In the genomic region with DNA sequence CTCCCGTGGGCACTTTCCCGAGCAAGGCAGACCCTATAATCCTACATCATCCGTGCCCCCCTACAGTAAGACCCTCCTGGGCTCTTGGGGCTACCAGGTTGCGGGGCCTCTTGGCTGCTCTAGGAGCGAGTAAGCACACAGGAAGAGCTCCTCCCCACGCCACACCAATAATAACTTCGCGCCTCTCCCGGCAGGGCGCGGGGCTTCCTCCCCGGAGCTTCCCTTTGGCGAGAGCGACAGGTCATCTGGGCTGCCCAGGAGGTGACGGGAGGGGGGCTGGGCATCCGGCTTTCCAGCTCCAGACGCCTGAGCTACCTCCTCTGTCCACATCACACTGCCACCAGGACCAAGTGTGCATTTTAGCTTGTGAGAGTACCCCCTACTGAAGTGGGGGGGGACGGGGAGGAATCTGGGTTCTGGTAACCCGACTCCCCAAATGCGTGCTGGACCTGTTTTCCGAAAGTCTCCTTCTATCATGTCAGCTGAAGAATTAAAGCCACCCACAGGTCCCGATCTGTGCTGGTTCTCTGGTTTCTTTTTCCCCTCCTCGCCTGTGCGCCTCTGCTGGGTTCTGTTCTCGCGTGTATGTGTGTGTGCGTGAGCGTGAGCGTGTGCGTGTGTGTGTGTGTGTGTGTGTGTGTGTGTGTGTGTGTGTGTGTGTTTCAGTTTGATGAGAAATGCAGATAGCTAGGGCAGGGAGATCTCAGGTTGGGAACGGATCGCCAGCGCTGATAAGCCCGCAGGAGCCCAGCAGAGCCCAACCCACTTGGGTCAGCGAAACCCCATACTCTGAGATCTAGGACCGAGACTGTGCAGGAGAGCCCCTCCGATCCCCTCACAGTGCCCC, we compare ENCODE assay signal across 7 mouse cellular contexts. TPM values are rescaled to one million over a fixed set of nuclear protein-coding genes. Genes with fewer than 3 reads are reported as not detected.
DNase-seq lines count a peak whose midpoint lies in the region; ATAC-seq and TF ChIP-seq lines count a peak whose summit lies in the region.

No protein-coding gene starts in this region.

- TF ChIP-seq POLR2A in MEL (IDR thresholded peaks at IDR 0.05; ENCODE audit: control insufficient read depth in 1 of 2, insufficient read depth in 1 of 2, low read depth in 1 of 2, low read length in 2 of 2, poor library complexity in 1 of 2) = peak in 1 of 2 experiments; percentile 32; a peak in 1 of 4 replicates
- TF ChIP-seq POLR2A in bone marrow macrophage, adult 2 months (IDR thresholded peaks at IDR 0.05; ENCODE audit: borderline replicate concordance, low read depth, low read length) = no peak

- peak overlapping the region; percentile 91 for H3K27ac ChIP-seq in MEL (ENCODE audit: control insufficient read depth, low read depth, low read length)
- H3K27ac ChIP-seq in bone marrow macrophage, adult 2 months (ENCODE audit: insufficient read depth, low read depth, low read length) = no peak overlapping the region
- H3K27ac ChIP-seq in intestine, embryonic 15.5 days = peak overlapping the region; percentile 84
- H3K27ac ChIP-seq in limb, embryonic 13.5 days = no peak overlapping the region
- H3K27ac ChIP-seq in midbrain, embryonic 13.5 days = peak overlapping the region; percentile 71
- peak overlapping the region; percentile 69 for H3K27ac ChIP-seq in stomach, postnatal 0 days (replicated peaks)

- peak; percentile 76 for DNase-seq in MEL (ENCODE audit: low read depth, low spot score)
- peak; percentile 53 to 62 for DNase-seq in gastrocnemius, postnatal 36 days
- DNase-seq in stomach, postnatal 0 days (ENCODE audit: low spot score) = peak; percentile 66

- ATAC-seq in intestine, embryonic 15.5 days = no peak
- ATAC-seq in limb, embryonic 13.5 days (ENCODE audit: low FRiP score, low read depth) = no peak
- no peak for ATAC-seq in midbrain, embryonic 13.5 days
- no peak for ATAC-seq in stomach, postnatal 0 days (ENCODE audit: low FRiP score, low TSS enrichment)

- no peaks in the 10 kb centered on the region for H3K9me3 ChIP-seq in MEL (replicated peaks; ENCODE audit: insufficient read depth, low read length)
- H3K9me3 ChIP-seq in intestine, embryonic 15.5 days = no peaks in the 10 kb centered on the region
- no peaks in the 10 kb centered on the region for H3K9me3 ChIP-seq in limb, embryonic 13.5 days
- H3K9me3 ChIP-seq in midbrain, embryonic 13.5 days = no peaks in the 10 kb centered on the region
- no peaks in the 10 kb centered on the region for H3K9me3 ChIP-seq in stomach, postnatal 0 days (ENCODE audit: control insufficient read depth, low read length)

- H3K4me1 ChIP-seq in MEL (ENCODE audit: control insufficient read depth in 1 of 2, insufficient read depth in 2 of 2, low read length in 2 of 2) = peaks cover 14 to 44% of the 10 kb centered on the region in 2 experiments; a peak in 3 of 4 replicates
- peaks cover 12% of the 10 kb centered on the region for H3K4me1 ChIP-seq in bone marrow macrophage, adult 2 months (ENCODE audit: control insufficient read depth, insufficient read depth, low read length)
- peaks cover 51% of the 10 kb centered on the region for H3K4me1 ChIP-seq in intestine, embryonic 15.5 days (replicated peaks)
- H3K4me1 ChIP-seq in limb, embryonic 13.5 days = peaks cover 40% of the 10 kb centered on the region
- peaks cover 60% of the 10 kb centered on the region for H3K4me1 ChIP-seq in midbrain, embryonic 13.5 days (replicated peaks)
- H3K4me1 ChIP-seq in stomach, postnatal 0 days (replicated peaks; ENCODE audit: control insufficient read depth, insufficient read depth) = peaks cover 12% of the 10 kb centered on the region

- TF ChIP-seq RAD21 in MEL (IDR thresholded peaks at IDR 0.05; ENCODE audit: low read depth, low read length) = no peak

- peak overlapping the region; percentile 92 for H3K9ac ChIP-seq in MEL (ENCODE audit: control insufficient read depth, low read depth, low read length, poor library complexity, severe bottlenecking)
- H3K9ac ChIP-seq in intestine, embryonic 15.5 days = peak overlapping the region; percentile 84
- peak overlapping the region; percentile 75 for H3K9ac ChIP-seq in limb, embryonic 13.5 days
- H3K9ac ChIP-seq in midbrain, embryonic 13.5 days (replicated peaks) = peak overlapping the region; percentile 80
- H3K9ac ChIP-seq in stomach, postnatal 0 days (ENCODE audit: low read length) = peak overlapping the region; percentile 77

- TF ChIP-seq CTCF in MEL (IDR thresholded peaks at IDR 0.05 in 2 of 3, conservative IDR thresholded peaks at IDR 0.05 in 1 of 3; ENCODE audit: control insufficient read depth in 1 of 3, insufficient read depth in 1 of 3, low read depth in 2 of 3, low read length in 3 of 3, poor library complexity in 1 of 3, severe bottlenecking in 1 of 3) = no peak
- no peak for TF ChIP-seq CTCF in bone marrow macrophage, adult 2 months (IDR thresholded peaks at IDR 0.05; ENCODE audit: low read depth, low read length)
- no peak; the same call in 1 of the 2 replicates for TF ChIP-seq CTCF in stomach, postnatal 0 days (IDR thresholded peaks at IDR 0.05; ENCODE audit: low read depth)

- peak overlapping the region; percentile 75 to 87 for H3K4me3 ChIP-seq in MEL (ENCODE audit: control insufficient read depth in 1 of 2, insufficient read depth in 1 of 2, low read depth in 2 of 2, low read length in 2 of 2)
- peak overlapping the region; percentile 61 for H3K4me3 ChIP-seq in bone marrow macrophage, adult 2 months (ENCODE audit: insufficient read depth, low read length)
- H3K4me3 ChIP-seq in intestine, embryonic 15.5 days (replicated peaks) = peak overlapping the region; percentile 75
- peak overlapping the region; percentile 71 for H3K4me3 ChIP-seq in limb, embryonic 13.5 days
- peak overlapping the region; percentile 74 for H3K4me3 ChIP-seq in midbrain, embryonic 13.5 days (replicated peaks)
- peak overlapping the region; percentile 64 for H3K4me3 ChIP-seq in stomach, postnatal 0 days (ENCODE audit: low read depth, low read length)

- peaks cover 69% of the 10 kb centered on the region for H3K79me2 ChIP-seq in MEL (ENCODE audit: control insufficient read depth, insufficient read depth, low read length, poor library complexity)

- 0 out of 4 replicates have a peak, but pooled peaks of 1 of the 2 experiments have one; percentile 13 for TF ChIP-seq EP300 in MEL (IDR thresholded peaks at IDR 0.05; ENCODE audit: low read depth in 1 of 2, low read length in 2 of 2)
- no peak for TF ChIP-seq EP300 in stomach, postnatal 0 days (optimal IDR thresholded peaks at IDR 0.05)

- H3K27me3 ChIP-seq in MEL (ENCODE audit: control insufficient read depth in 1 of 2, insufficient read depth in 2 of 2, low read length in 2 of 2) = no peaks in the 10 kb centered on the region
- peaks cover 7% of the 10 kb centered on the region; the same call in 1 of the 2 replicates for H3K27me3 ChIP-seq in intestine, embryonic 15.5 days (replicated peaks)
- H3K27me3 ChIP-seq in limb, embryonic 13.5 days = peaks cover 48% of the 10 kb centered on the region
- peaks cover 46% of the 10 kb centered on the region for H3K27me3 ChIP-seq in midbrain, embryonic 13.5 days
- H3K27me3 ChIP-seq in stomach, postnatal 0 days (ENCODE audit: control insufficient read depth, insufficient read depth, low read length) = no peaks in the 10 kb centered on the region

- H3K4me2 ChIP-seq in intestine, embryonic 15.5 days (replicated peaks) = peak overlapping the region; percentile 96
- H3K4me2 ChIP-seq in limb, embryonic 13.5 days (replicated peaks) = peak overlapping the region; percentile 100
- H3K4me2 ChIP-seq in midbrain, embryonic 13.5 days (replicated peaks) = peak overlapping the region; percentile 99
- H3K4me2 ChIP-seq in stomach, postnatal 0 days (replicated peaks; ENCODE audit: low read depth) = peak overlapping the region; percentile 93

- H3K36me3 ChIP-seq in MEL (ENCODE audit: control insufficient read depth in 1 of 2, insufficient read depth in 2 of 2, low read length in 2 of 2) = peaks cover 0 to 39% of the 10 kb centered on the region in 2 experiments; a peak in 3 of 4 replicates
- H3K36me3 ChIP-seq in intestine, embryonic 15.5 days = no peaks in the 10 kb centered on the region
- H3K36me3 ChIP-seq in limb, embryonic 13.5 days = no peaks in the 10 kb centered on the region
- H3K36me3 ChIP-seq in midbrain, embryonic 13.5 days = no peaks in the 10 kb centered on the region
- H3K36me3 ChIP-seq in stomach, postnatal 0 days (ENCODE audit: control insufficient read depth, insufficient read depth, low read length) = no peaks in the 10 kb centered on the region

- WGBS in intestine, embryonic 15.5 days = under 1% methylated on average over 37 of the region's 37 CpGs
- under 1% methylated on average over 36 of the region's 37 CpGs for WGBS in limb, embryonic 13.5 days
- under 1% methylated on average over 36 of the region's 37 CpGs for WGBS in midbrain, embryonic 13.5 days
- WGBS in stomach, postnatal 0 days = under 1% methylated on average over 36 of the region's 37 CpGs

- intact Hi-C loops in gastrocnemius, postnatal 36 days (cut with DNase I) = no loop called here

TF ChIP-seq in MEL, 35 proteins besides CTCF, POLR2A, EP300 and RAD21 (continues in another document):
- peak; percentile 92; the same call in 1 of the 2 replicates for TF ChIP-seq CHD1 (IDR thresholded peaks at IDR 0.05; ENCODE audit: low read depth, low read length)
- TF ChIP-seq MAZ (IDR thresholded peaks at IDR 0.05; ENCODE audit: low read depth, low read length) = no peak; the same call in 1 of the 2 replicates
- TF ChIP-seq GATA1 (IDR thresholded peaks at IDR 0.05; ENCODE audit: low read depth, low read length) = peak; percentile 62; the same call in 1 of the 2 replicates
- 0 out of 2 replicates have a peak, but pooled peaks have one; percentile 4 for TF ChIP-seq BHLHE40 (IDR thresholded peaks at IDR 0.05; ENCODE audit: borderline replicate concordance, low read depth, low read length)
- peak; percentile 5; the same call in 1 of the 2 replicates for TF ChIP-seq ETS1 (IDR thresholded peaks at IDR 0.05; ENCODE audit: low read depth, low read length)
- no peak for TF ChIP-seq NRF1 (IDR thresholded peaks at IDR 0.05; ENCODE audit: insufficient read depth, low read depth, low read length, poor library complexity, severe bottlenecking)
- TF ChIP-seq NELFE (IDR thresholded peaks at IDR 0.05; ENCODE audit: low read depth, low read length) = peak; percentile 48
- TF ChIP-seq TBP (IDR thresholded peaks at IDR 0.05; ENCODE audit: low read depth, low read length) = peak; percentile 5
- no peak for TF ChIP-seq CHD2 (IDR thresholded peaks at IDR 0.05; ENCODE audit: low read length)

RNA-seq across cellular contexts. Expression of a gene that starts 1.6 kb away (rescaled TPM):
- total RNA-seq in MEL (2012; rRNA removed) = 104 and 133 TPM in 2 replicates
- 100 to 1,000 TPM; 260 to 343 TPM for polyA plus RNA-seq in MEL (2012; ENCODE audit: insufficient read depth in 1 of 2, insufficient read length in 2 of 2, low read depth in 1 of 2, low replicate concordance in 2 of 2, missing spikeins in 1 of 2)
- polyA plus RNA-seq in bone marrow macrophage, adult 2 months (2012; ENCODE audit: insufficient read depth, insufficient read length, missing spikeins) = 5.8 and 7.3 TPM in 2 replicates
- total RNA-seq in gastrocnemius, postnatal 36 days (2021) = 1 to 10 TPM; 5.6 to 8.9 TPM
- 4.9 and 5.2 TPM in 2 replicates for polyA plus RNA-seq in intestine, embryonic 15.5 days (2015; fragmentation: Nextera tagmentation; extraction: Ambion mirVana)
- 0.80 and 1.1 TPM in 2 replicates for polyA plus RNA-seq in limb, embryonic 13.5 days (2015; fragmentation: Nextera tagmentation; extraction: Ambion mirVana)
- polyA plus RNA-seq in midbrain, embryonic 13.5 days (2015; fragmentation: Nextera tagmentation; extraction: Ambion mirVana) = 1.5 and 2.1 TPM in 2 replicates
- 2.3 and 2.8 TPM in 2 replicates for polyA plus RNA-seq in stomach, postnatal 0 days (2015; fragmentation: Nextera tagmentation; extraction: Ambion mirVana)

Comparison
In these comparisons a context has a peak if more than half of its experiments do, and no peak if none do; other contexts are left out.
1. H3K27ac ChIP-seq: peak in MEL (single experiment), intestine, embryonic 15.5 days (single experiment), midbrain, embryonic 13.5 days (single experiment) and stomach, postnatal 0 days (single experiment); none in bone marrow macrophage, adult 2 months (single experiment) and limb, embryonic 13.5 days (single experiment).
2. RNA of a gene that starts 1.6 kb away (polyA plus RNA-seq): 260 to 343 TPM in MEL; 5.8 to 7.3 TPM in bone marrow macrophage, adult 2 months, 4.9 to 5.2 TPM in intestine, embryonic 15.5 days, 2.3 to 2.8 TPM in stomach, postnatal 0 days, 1.5 to 2.1 TPM in midbrain, embryonic 13.5 days and 0.80 to 1.1 TPM in limb, embryonic 13.5 days; every median in the first group is over 10 times any median in the second.
3. Peak in every context shown above with its lines, with median percentiles within 50 percentile points of each other: DNase-seq, H3K4me3 ChIP-seq, H3K9ac ChIP-seq and H3K4me2 ChIP-seq.